Mouse (Mus musculus) liver, embryonic 11.5 days (tissue): ENCODE results near the gene Gmeb2. TPM values are rescaled to one million over a fixed set of nuclear protein-coding genes. Genes with fewer than 3 reads are reported as not detected.
A peak's percentile ranks its signal among the peaks of the same experiment; 100 is the strongest.

Experiments
- ATAC-seq: fragments of 200-750 bp; cut with Nextera tagmentation; replicated peaks from 2 replicates; pipeline ENCODE4 v1.8.0; 2017; ENCODE audit warnings: moderate number of reproducible peaks, mild to moderate bottlenecking, moderate TSS enrichment, moderate library complexity; ENCODE audit not compliant: low FRiP score
- DNase-seq: peaks from one replicate; pipeline ENCODE4 v3.0.0-alpha.2; 2017; ENCODE audit warnings: low spot score
- H3K27ac ChIP-seq: fragments of 300-500 bp; sonication (generic); 2 replicates; pipeline ENCODE4 v1.5.1; 2014; ENCODE audit warnings: mild to moderate bottlenecking, low read depth, low read length, control low read depth
- H3K27me3 ChIP-seq: fragments of 300-500 bp; sonication (generic); replicated peaks from 2 replicates; pipeline ENCODE4 v1.6.1; 2014; ENCODE audit warnings: low read length, mixed read lengths; ENCODE audit not compliant: control insufficient read depth, insufficient read depth
- H3K36me3 ChIP-seq: fragments of 300-500 bp; sonication (generic); 2 replicates; pipeline ENCODE4 v1.6.1; 2014; ENCODE audit warnings: mild to moderate bottlenecking, low read length, moderate library complexity, mixed read lengths; ENCODE audit not compliant: control insufficient read depth, insufficient read depth
- H3K4me1 ChIP-seq: fragments of 300-500 bp; sonication (generic); replicated peaks from 2 replicates; pipeline ENCODE4 v1.6.1; 2014; ENCODE audit warnings: low read length, mixed read lengths; ENCODE audit not compliant: control insufficient read depth, insufficient read depth
- H3K4me2 ChIP-seq: fragments of 300-500 bp; sonication (generic); 2 replicates; pipeline ENCODE4 v1.6.1; 2014; ENCODE audit warnings: mild to moderate bottlenecking, control low read depth, moderate library complexity
- H3K4me3 ChIP-seq: fragments of 300-500 bp; sonication (generic); 2 replicates; pipeline ENCODE4 v1.5.1; 2014; ENCODE audit warnings: low read depth, low read length, control low read depth
- H3K9ac ChIP-seq: fragments of 300-500 bp; sonication (generic); 2 replicates; pipeline ENCODE4 v1.6.1; 2014; ENCODE audit warnings: low read depth, low read length, control low read depth
- H3K9me3 ChIP-seq: fragments of 300-500 bp; sonication (generic); 2 replicates; pipeline ENCODE4 v1.6.1; 2016; ENCODE audit warnings: low read length, inconsistent platforms, mixed read lengths; ENCODE audit not compliant: control insufficient read depth
- WGBS: fragments of 180-500 bp; shearing (Covaris S2); extraction: QIAGEN DNeasy Blood & Tissue Kit; methylation state at CpG from one replicate; pipeline ENCODE4 v1.1.7; 2014; 5-methylcytosine and 5-hydroxymethylcytosine counted together
- polyA plus RNA-seq: library from polyadenylated mRNA; unstranded; fragments of >200 nt; fragmentation: Nextera tagmentation; extraction: Ambion mirVana; gene quantifications from 2 replicates; pipeline ENCODE4 v1.2.1, GENCODE M21; 2014

The Gmeb2 gene
- polyA plus RNA-seq, 1 experiment from 2014 or later = 14.7 TPM

DNA sequence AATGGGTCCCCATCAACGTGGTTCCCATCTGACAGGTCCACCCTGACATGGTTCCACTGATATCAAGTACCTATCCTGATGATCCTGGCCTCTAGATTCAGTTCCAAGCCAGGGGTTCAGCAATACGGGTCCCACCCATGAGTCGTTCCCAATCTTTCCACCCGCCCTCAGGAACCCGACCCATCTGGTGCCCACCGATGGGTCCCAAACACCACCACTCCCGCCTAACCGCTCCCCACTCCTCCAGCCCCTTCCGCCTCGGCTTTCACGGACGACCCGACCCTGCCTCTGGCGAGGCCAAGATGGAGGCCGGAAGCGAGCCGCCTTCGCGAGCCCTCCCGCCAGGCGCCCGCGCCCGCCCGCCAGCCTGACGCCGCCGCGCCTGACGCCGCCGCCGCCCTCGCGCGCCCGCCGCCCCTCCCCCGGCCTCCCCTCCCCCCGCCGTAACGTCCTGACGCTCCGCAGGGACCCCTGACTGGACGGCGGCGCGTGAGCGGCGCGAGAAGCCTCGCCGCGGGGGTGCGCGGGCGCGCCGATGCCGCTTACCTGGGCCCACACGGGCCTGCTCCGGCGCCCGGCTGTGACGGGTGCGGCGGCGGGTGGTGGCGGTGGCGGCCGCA lies 387 bp downstream of the Gmeb2 start:
- ATAC-seq (peak; percentile 86), DNase-seq (peak; percentile 91)
- peak overlapping the region; percentile 95 for H3K9ac ChIP-seq
- H3K4me2 ChIP-seq = peak overlapping the region; percentile 73
- peaks cover 6% of the 10 kb centered on the region for H3K36me3 ChIP-seq
- H3K4me3 ChIP-seq = peak overlapping the region; percentile 80
- no peaks in the 10 kb centered on the region for H3K27me3 ChIP-seq
- no peaks in the 10 kb centered on the region for H3K9me3 ChIP-seq
- peaks cover 12% of the 10 kb centered on the region for H3K4me1 ChIP-seq
- under 1% methylated on average over 22 of the region's 71 CpGs for WGBS
- H3K27ac ChIP-seq = peak overlapping the region; percentile 92

DNA sequence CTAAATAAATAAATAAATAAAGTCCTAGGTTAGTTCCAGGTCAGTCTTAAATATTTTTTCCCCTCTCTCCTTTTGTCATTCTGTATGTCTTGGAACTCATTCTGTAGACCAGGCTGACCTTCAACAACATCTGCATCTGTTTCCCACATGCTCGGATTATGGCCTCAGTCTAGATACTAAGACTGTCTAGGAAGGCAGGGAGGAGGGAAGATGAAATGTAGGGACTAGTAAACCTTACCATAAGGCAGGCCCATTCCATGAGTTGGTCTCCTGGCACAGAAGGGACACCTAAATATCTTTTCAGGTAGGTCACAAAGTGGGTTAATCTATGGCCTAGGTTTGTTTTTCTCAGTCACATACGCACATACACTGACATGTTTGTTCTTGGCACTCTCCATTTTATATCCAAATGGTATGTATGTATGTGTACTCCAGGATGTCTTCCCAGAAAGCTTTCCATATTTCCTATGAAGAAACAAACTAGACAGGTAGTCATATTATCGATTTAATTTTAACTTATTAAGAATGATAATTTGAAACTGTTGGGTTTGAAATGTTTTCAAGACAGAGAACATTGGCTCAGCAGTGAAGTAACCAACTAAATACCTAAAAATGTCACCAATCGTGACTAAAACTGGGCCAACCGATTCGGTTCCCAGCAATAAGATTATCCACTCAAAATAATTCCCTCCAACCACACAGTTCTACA lies 1.1 kb downstream of the Gmeb2 start:
- Histone ChIP-seq H3K27me3 (no peaks in the 10 kb centered on the region), H3K27ac (peak overlapping the region; percentile 92), H3K9ac (peak overlapping the region; percentile 95), H3K4me3 (peak overlapping the region; percentile 80), H3K36me3 (peaks cover 6% of the 10 kb centered on the region), H3K4me2 (peak overlapping the region; percentile 73), H3K4me1 (peaks cover 12% of the 10 kb centered on the region), H3K9me3 (no peaks in the 10 kb centered on the region)
- no peak for DNase-seq
- ATAC-seq = no peak
- WGBS = 45% methylated on average over 6 of the region's 6 CpGs

DNA sequence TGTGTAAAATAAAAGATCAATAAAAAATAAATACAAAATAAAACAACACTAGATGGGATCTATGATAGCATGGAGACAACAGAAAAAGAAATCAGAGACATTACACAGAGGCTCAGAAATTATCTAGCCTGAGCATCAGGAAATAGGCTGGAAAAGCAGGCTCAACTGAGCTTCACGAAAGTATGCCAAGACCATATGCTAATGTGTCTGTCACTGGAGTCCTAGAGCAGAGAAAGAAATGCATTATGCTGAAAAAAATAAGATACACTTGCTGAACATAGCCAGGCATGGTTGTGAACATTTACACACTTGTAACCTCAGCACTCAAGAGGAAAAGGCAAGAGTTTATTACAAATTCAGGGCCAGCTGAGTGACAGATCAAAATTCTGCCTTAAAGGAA lies 7.9 kb downstream of the Gmeb2 start:
- no peaks in the 10 kb centered on the region for H3K27me3 ChIP-seq

DNA sequence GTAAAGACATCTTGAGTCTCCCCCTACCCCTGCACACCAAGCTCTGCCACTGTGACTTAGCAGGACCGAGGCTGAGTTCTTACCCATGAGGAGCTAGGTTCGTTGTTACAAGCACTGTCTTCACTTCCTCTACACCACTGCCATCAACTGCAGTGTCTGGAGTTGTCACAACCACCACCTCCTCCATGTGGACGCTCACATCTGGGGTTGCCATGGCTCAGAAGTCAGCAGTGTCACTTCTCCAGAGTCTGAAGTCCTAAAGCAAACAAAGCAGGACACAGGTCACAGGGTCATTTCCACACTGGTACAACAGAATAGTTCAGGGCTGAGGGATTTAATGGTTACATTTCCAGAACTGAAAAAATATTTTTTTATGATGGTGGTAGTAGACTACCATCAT lies 10.0 kb downstream of the Gmeb2 start:
- DNase-seq (no peak), ATAC-seq (peak; percentile 53)
- H3K9me3 ChIP-seq = no peaks in the 10 kb centered on the region
- H3K27ac ChIP-seq = no peak overlapping the region
- no peak overlapping the region for H3K4me3 ChIP-seq
- no peaks in the 10 kb centered on the region for H3K4me1 ChIP-seq
- no peaks in the 10 kb centered on the region for H3K27me3 ChIP-seq
- H3K4me2 ChIP-seq = no peak overlapping the region
- H3K36me3 ChIP-seq = peaks cover 9% of the 10 kb centered on the region
- H3K9ac ChIP-seq = no peak overlapping the region
- 69% methylated on average over 3 of the region's 3 CpGs for WGBS

More for the DNA sequence above, 7.9 kb downstream of the Gmeb2 start:
- Histone ChIP-seq H3K27ac (no peak overlapping the region), H3K9ac (no peak overlapping the region), H3K4me1 (no peaks in the 10 kb centered on the region), H3K9me3 (no peaks in the 10 kb centered on the region), H3K4me3 (no peak overlapping the region), H3K36me3 (peaks cover 6% of the 10 kb centered on the region), H3K4me2 (no peak overlapping the region)
- ATAC-seq (no peak), DNase-seq (no peak)
- WGBS = 73% methylated on average over 1 of the region's 1 CpGs

DNA sequence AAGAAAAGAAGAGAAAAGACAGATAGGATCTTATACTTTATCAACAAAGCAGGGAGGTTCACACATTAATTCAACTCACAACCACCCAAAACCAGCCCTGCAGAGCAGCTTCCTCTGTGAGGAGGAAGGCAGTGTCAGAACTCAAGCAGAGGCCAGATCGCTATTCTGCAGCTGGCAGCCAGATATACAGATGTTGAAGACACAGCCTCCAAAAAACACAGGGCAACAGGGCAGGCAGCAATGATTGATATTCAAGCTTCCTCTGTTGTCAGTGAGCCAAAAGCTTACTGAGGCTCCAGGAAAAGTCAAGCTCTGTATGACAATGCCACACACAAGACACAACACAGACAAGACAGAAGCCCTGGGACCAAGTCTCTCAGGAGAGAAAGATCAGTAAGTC lies 11.1 kb downstream of the Gmeb2 start:
- Histone ChIP-seq H3K27me3 (no peaks in the 10 kb centered on the region), H3K9ac (no peak overlapping the region), H3K27ac (no peak overlapping the region), H3K36me3 (peaks cover 9% of the 10 kb centered on the region), H3K4me3 (no peak overlapping the region), H3K9me3 (no peaks in the 10 kb centered on the region), H3K4me2 (no peak overlapping the region), H3K4me1 (no peaks in the 10 kb centered on the region)
- ATAC-seq = no peak
- WGBS = 79% methylated on average over 1 of the region's 1 CpGs
- no peak for DNase-seq

DNA sequence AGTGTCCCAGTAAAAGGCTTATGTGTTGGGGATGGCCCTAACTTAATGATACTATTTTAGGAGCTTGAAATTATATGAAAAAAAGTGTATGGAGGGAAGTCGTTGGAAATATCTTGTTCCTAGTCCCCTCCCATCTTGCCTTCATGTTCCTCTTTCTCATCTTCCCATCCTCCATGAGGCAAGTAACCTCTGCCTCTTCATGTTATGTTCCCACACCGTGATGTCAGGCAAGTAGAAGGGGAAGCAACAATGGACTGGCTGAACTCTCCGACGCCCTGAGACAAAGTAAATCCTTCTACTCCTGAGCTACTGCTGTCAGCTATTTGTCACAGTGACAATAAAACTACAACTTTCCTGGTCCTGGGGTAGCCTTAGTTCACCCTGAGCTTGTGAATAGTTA lies 13.2 kb downstream of the Gmeb2 start:
- Histone ChIP-seq H3K27me3 (no peaks in the 10 kb centered on the region), H3K4me1 (no peaks in the 10 kb centered on the region), H3K9me3 (no peaks in the 10 kb centered on the region), H3K4me3 (no peak overlapping the region), H3K27ac (no peak overlapping the region), H3K36me3 (peaks cover 13% of the 10 kb centered on the region), H3K9ac (no peak overlapping the region), H3K4me2 (no peak overlapping the region)
- ATAC-seq = no peak
- 73% methylated on average over 4 of the region's 4 CpGs for WGBS
- no peak for DNase-seq

DNA sequence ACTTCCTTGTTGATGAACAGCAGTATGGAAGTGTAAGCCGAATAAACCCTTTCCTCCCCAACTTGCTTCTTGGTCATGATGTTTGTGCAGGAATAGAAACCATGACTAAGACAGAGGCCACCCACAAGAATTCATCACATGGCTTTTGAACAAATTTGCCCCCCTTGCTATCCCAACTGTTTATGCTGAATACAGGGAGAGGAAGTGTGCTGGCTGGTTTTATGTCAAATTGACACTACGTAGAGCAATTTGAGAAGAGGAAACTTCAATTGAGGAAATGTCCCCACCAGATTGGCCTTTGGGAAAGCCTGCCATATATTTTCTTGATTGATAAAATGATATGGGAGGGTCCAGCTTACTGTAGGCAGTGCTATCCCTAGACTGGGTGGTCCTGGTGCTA lies 14.0 kb downstream of the Gmeb2 start:
- Histone ChIP-seq H3K9ac (no peak overlapping the region), H3K4me2 (no peak overlapping the region), H3K4me1 (no peaks in the 10 kb centered on the region), H3K27me3 (no peaks in the 10 kb centered on the region), H3K9me3 (no peaks in the 10 kb centered on the region), H3K27ac (no peak overlapping the region), H3K4me3 (no peak overlapping the region), H3K36me3 (peaks cover 13% of the 10 kb centered on the region)
- no peak for DNase-seq
- no peak for ATAC-seq
- 88% methylated on average over 2 of the region's 2 CpGs for WGBS

DNA sequence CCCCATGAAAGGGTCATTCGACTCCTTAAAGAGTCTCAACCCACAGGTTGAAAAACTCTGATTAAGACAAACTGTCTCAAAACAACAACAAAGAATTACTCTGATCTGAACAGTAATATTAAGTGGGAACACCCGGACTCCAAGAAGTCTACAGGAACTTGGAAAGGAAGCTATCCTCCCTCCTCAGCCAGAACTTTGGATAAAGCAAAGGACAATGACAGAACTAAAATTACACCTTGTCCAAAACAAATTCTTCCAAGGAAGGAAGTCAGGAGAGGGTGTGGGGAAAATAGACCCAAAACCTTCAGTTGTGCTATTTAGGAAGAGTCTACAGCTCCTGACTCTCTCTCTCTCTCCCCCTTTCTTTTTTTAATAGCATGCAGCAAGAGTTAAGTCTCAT lies 15.7 kb downstream of the Gmeb2 start:
- H3K27ac ChIP-seq = no peak overlapping the region
- DNase-seq = no peak
- no peaks in the 10 kb centered on the region for H3K27me3 ChIP-seq
- no peak overlapping the region for H3K4me2 ChIP-seq
- H3K9ac ChIP-seq = no peak overlapping the region
- H3K4me3 ChIP-seq = no peak overlapping the region
- 90% methylated on average over 2 of the region's 2 CpGs for WGBS
- no peak for ATAC-seq
- H3K4me1 ChIP-seq = no peaks in the 10 kb centered on the region
- H3K36me3 ChIP-seq = peaks cover 14% of the 10 kb centered on the region
- no peaks in the 10 kb centered on the region for H3K9me3 ChIP-seq

DNA sequence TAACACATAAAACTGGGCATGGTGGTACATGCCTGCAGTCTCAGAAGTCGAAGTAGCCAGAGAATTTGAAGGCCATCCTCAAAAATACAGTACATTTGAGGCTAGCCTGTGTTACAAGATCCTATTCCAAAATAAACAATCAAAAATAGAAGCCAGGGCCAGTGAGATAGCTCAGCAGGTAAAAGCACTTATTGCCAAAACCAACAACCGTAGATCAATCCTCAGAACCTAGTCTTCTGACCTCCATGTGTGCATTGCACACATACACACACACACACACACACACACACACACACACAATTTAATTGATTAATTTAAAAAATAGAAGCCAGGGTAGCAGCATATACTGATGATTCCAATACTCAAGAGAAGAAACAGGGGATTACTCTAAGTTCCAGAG lies 21.0 kb downstream of the Gmeb2 start:
- H3K9ac ChIP-seq = no peak overlapping the region
- H3K4me2 ChIP-seq = no peak overlapping the region
- DNase-seq (no peak), ATAC-seq (no peak)
- H3K4me3 ChIP-seq = no peak overlapping the region
- H3K4me1 ChIP-seq = no peaks in the 10 kb centered on the region
- H3K27me3 ChIP-seq = no peaks in the 10 kb centered on the region
- H3K36me3 ChIP-seq = peaks cover 23% of the 10 kb centered on the region; the same call in 1 of the 2 replicates
- 91% methylated on average over 2 of the region's 2 CpGs for WGBS
- H3K27ac ChIP-seq = no peak overlapping the region
- no peaks in the 10 kb centered on the region for H3K9me3 ChIP-seq
